Mouse (Mus musculus) thymus, postnatal 36 days (tissue): ENCODE data around the gene Fam43a.

Experiments
- DNase-seq, 2 experiments: peaks; one replicate each; pipeline ENCODE4 v3.0.0; 2022; ENCODE audit warnings: mixed read lengths in 2 of 2

Gene Fam43a

GRCm38 (mm10) chr16:30599491-30600268, at the start of gene Fam43a:
TSS of gene Fam43a (plus strand) at chr16:30599723.
- peak; percentile 70 to 73 for DNase-seq

- peak; percentile 71 to 74 for DNase-seq
Observed at GRCm38 (mm10) chr16:30549966-30550747, 49.4 kb upstream of the Fam43a start.

- no peak for DNase-seq
Observed at GRCm38 (mm10) chr16:30550748-30551192, 48.8 kb upstream of the Fam43a start, which contains the start of gene Tmem44. TSS of gene Tmem44 (minus strand) at chr16:30550842.

GRCm38 (mm10) chr16:30552621-30553338, 46.7 kb upstream of the Fam43a start:
- DNase-seq: no peak

GRCm38 (mm10) chr16:30554109-30554508, 45.4 kb upstream of the Fam43a start:
- DNase-seq: no peak

GRCm38 (mm10) chr16:30559312-30559992, 40.1 kb upstream of the Fam43a start:
- no peak for DNase-seq

GRCm38 (mm10) chr16:30560601-30561000, 38.9 kb upstream of the Fam43a start:
- no peak for DNase-seq

GRCm38 (mm10) chr16:30565631-30566030, 33.9 kb upstream of the Fam43a start:
- DNase-seq: no peak

- DNase-seq: no peak
Observed at GRCm38 (mm10) chr16:30570173-30570572, 29.4 kb upstream of the Fam43a start.

GRCm38 (mm10) chr16:30571378-30571777, 28.1 kb upstream of the Fam43a start:
- DNase-seq: no peak

GRCm38 (mm10) chr16:30572239-30572638, 27.3 kb upstream of the Fam43a start:
- DNase-seq: no peak

- DNase-seq: no peak
Observed at GRCm38 (mm10) chr16:30575815-30576214, 23.7 kb upstream of the Fam43a start.

GRCm38 (mm10) chr16:30576392-30576791, 23.1 kb upstream of the Fam43a start:
- DNase-seq: no peak

GRCm38 (mm10) chr16:30580765-30581164, 18.8 kb upstream of the Fam43a start:
- no peak for DNase-seq

- no peak for DNase-seq
Observed at GRCm38 (mm10) chr16:30586935-30587493, 12.5 kb upstream of the Fam43a start.

GRCm38 (mm10) chr16:30587494-30588327, 11.8 kb upstream of the Fam43a start, which contains the start of gene Lsg1:
TSS of gene Lsg1 (minus strand) at chr16:30587592.
- DNase-seq: peak; percentile 76 to 80

GRCm38 (mm10) chr16:30590264-30591209, 9.0 kb upstream of the Fam43a start:
- DNase-seq: no peak

- DNase-seq: no peak
Observed at GRCm38 (mm10) chr16:30591990-30592389, 7.5 kb upstream of the Fam43a start.

- DNase-seq: no peak
Observed at GRCm38 (mm10) chr16:30595356-30595755, 4.2 kb upstream of the Fam43a start.
